Mouse (Mus musculus) brain, embryonic 14.5 days (tissue): Measurements from ENCODE around the gene Cnpy2. TPM values are rescaled to one million over a fixed set of nuclear protein-coding genes. Genes with fewer than 3 reads are reported as not detected.
A peak's percentile ranks its signal among the peaks of the same experiment; 100 is the strongest.
"Not testable (repeated sequence)": the region's sequence is repeated elsewhere in the genome, so short reads cannot be mapped to it uniquely, and the experiment has no call there.

Experiments used
- DNase-seq: peaks from one replicate; pipeline ENCODE4 v3.0.0-alpha.2; 2011; ENCODE audit warnings: low read depth
- CTCF ChIP-seq: fragments of 200-500 bp; IDR thresholded peaks from 2 replicates; pipeline ENCODE4 v1.5.1; 2012; ENCODE audit warnings: inconsistent platforms, mild to moderate bottlenecking, moderate library complexity, borderline replicate concordance; ENCODE audit not compliant: insufficient read depth, insufficient read length; ENCODE audit errors: extremely low read depth
- POLR2A ChIP-seq: fragments of 200-500 bp; IDR thresholded peaks from 2 replicates; pipeline ENCODE4 v1.6.1; 2012; ENCODE audit warnings: mild to moderate bottlenecking, inconsistent platforms, borderline replicate concordance; ENCODE audit not compliant: poor library complexity, insufficient read depth, insufficient read length, severe bottlenecking; ENCODE audit errors: extremely low read depth
- polyA plus RNA-seq: library from polyadenylated mRNA; depleted of rRNA; stranded (reverse); fragments of >200 nt; gene quantifications from 2 replicates; pipeline ENCODE4 v1.2.3, GENCODE M21; 2012; rRNA removed

The Cnpy2 gene
- 84.5 and 86.3 TPM in 2 replicates for polyA plus RNA-seq

GRCm38 (mm10) chr10:128322141-128323108, at the start of gene Cnpy2:
Cnpy2 (plus strand) TSS chr10:128322459.
- TF ChIP-seq CTCF: no peak
- peak; percentile 11; the same call in 1 of the 2 replicates for TF ChIP-seq POLR2A

GRCm38 (mm10) chr10:128272819-128273439, 49.3 kb upstream of the Cnpy2 start:
- not testable (repeated sequence) for DNase-seq

More at GRCm38 (mm10) chr10:128322141-128323108, at the start of gene Cnpy2:
- peak; percentile 98 for DNase-seq

GRCm38 (mm10) chr10:128275374-128275773, 46.9 kb upstream of the Cnpy2 start:
- not testable (repeated sequence) for DNase-seq

- DNase-seq: no peak
- TF ChIP-seq POLR2A (no peak), CTCF (no peak)
These were observed 44.1 kb upstream of the Cnpy2 start for GRCm38 (mm10) chr10:128278158-128278557.

GRCm38 (mm10) chr10:128280943-128281342, 41.3 kb upstream of the Cnpy2 start:
- DNase-seq: no peak
- TF ChIP-seq POLR2A (no peak), CTCF (no peak)

GRCm38 (mm10) chr10:128281682-128282081, 40.6 kb upstream of the Cnpy2 start:
- TF ChIP-seq POLR2A (no peak), CTCF (no peak)
- no peak for DNase-seq

- TF ChIP-seq POLR2A: no peak
- TF ChIP-seq CTCF: no peak
- DNase-seq: no peak
These were observed 39.3 kb upstream of the Cnpy2 start for GRCm38 (mm10) chr10:128282886-128283450.

GRCm38 (mm10) chr10:128283604-128284579, 38.4 kb upstream of the Cnpy2 start:
- TF ChIP-seq CTCF (peak; percentile 84), POLR2A (no peak)

GRCm38 (mm10) chr10:128290594-128290993, 31.7 kb upstream of the Cnpy2 start:
- DNase-seq: not testable (repeated sequence)

More at GRCm38 (mm10) chr10:128283604-128284579, 38.4 kb upstream of the Cnpy2 start:
- DNase-seq: peak; percentile 80

GRCm38 (mm10) chr10:128296370-128297090, 25.7 kb upstream of the Cnpy2 start:
- peak; percentile 47 for DNase-seq
- TF ChIP-seq CTCF (no peak), POLR2A (no peak)

GRCm38 (mm10) chr10:128297221-128297620, 25.0 kb upstream of the Cnpy2 start:
- TF ChIP-seq CTCF: no peak
- TF ChIP-seq POLR2A: no peak
- no peak for DNase-seq
